Mouse (Mus musculus) natural killer cell, adult 2 months (primary cell): Measurements from ENCODE around the gene Glra4.
"Not testable (repeated sequence)": the region's sequence is repeated elsewhere in the genome, so short reads cannot be mapped to it uniquely, and the experiment has no call there.

Experiments
- DNase-seq, 2 experiments: peaks; one replicate each; pipeline ENCODE4 v3.0.0; 2022; ENCODE audit warnings: low spot score in 2 of 2

The Glra4 gene

DNA sequence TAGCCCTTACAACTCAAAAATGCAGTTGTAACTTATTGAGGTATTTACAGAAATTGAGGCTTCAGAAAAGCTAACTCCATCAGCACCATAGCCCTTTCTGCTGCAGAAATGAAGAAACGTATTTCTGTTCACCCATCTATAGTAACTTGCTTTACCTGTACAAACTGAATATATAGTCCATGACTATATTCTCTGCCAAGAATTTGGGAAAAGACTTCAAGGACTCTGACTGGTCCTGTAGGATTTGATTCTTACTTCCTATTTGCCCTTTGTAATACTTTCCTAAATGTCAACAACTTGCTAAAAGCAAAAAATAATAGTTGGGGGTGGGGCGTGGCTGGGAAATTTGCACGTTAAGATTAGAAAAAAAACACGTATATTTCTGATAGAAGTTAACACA, 47.9 kb downstream of the Glra4 start:
- no peak for DNase-seq

DNA sequence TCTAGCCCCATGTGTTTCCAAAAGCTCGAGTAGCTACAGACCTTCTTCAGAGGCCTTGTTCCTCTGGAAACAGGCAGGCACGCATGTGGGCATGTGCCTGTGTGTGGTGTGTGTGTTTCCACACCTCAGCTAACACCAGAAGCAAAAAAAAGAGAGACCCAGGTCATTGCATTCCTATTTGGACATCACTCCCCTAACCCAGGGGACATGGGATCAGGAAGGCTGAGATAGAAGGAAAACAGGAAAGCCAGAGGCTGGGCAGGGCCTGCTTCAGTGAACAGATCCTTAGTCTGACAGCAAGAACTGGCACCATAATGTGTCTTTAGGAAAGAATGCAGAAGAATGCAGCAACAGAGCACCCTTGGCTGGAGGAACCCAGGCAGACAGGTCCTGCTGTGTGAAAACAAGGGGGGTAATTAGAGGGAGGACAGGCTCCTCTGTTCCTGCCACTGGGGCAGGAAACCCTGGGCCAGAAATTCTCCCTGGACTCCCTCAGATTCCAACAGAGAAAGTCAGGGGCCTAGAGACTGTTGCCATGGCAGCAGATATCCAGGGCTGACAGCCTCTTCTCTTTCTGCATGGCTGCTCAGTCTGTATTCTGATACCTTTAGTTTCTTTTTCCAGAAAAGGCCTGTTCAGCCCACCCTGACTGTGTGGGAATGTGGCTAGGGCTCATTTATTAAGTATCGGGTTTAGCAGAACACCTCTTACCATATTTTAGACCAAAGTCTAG, 65.0 kb downstream of the Glra4 start:
- DNase-seq: not testable (repeated sequence)

DNA sequence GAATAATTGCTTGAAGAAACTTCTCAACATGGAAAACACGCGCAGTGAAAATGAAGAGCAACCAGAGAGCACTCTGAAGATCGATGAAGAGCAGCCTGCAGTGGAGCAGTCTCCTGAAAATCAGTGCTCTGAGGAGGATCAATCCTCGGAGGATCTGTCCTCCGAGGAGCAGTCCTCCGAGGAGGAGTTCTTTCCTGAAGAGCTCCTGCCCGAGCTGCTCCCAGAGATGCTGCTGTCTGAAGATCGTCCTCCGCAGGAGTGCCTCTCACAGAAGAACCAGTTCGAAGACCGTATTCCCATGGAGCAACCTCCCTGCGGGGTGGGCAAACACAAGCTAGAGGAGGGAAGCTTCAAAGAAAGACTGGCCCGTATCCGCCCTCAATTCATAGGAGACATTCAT, 71.2 kb downstream of the Glra4 start:
- no peak for DNase-seq

DNA sequence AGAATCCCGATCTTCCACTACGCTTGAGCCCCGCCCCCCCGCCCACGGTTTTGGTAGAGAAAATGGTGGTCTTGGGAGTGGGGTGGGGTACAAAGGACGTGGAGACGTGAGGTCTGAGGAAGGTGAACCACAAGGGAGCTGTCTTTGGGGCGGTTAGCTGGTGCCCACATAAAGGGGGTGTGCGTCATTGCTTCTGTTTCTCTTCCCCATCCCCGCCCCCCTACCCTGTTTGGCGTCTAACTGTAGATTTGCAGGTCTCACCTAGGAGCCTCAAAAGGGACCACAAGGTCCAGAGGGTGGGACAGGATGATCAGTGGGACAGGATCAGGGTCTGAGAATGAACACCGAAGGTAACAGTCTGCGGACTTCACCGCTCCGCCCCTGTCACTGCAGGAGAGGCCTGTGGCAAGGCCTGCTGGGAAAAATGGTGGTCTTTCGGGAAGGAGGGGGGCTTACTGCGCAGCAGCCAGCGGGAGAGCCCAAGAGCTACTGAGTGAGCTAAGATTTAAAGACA, 71.7 kb downstream of the Glra4 start:
- peak; percentile 20 to 54 for DNase-seq
